Mouse (Mus musculus): ENCODE measurements at regions not wholly inside any gene's neighbourhood (a gene's known extent, or its start where the extent isn't known, plus 50 kb on each side); places are given as distances from the start of the nearest gene placed in this dataset.

GRCm38 (mm10) chr13:99572381-99572780 is 56.0 kb upstream of the Map1b start:
- DNase-seq, result no peak
